Comparison of ENCODE assay signal across 17 mouse cellular contexts in the genomic region with DNA sequence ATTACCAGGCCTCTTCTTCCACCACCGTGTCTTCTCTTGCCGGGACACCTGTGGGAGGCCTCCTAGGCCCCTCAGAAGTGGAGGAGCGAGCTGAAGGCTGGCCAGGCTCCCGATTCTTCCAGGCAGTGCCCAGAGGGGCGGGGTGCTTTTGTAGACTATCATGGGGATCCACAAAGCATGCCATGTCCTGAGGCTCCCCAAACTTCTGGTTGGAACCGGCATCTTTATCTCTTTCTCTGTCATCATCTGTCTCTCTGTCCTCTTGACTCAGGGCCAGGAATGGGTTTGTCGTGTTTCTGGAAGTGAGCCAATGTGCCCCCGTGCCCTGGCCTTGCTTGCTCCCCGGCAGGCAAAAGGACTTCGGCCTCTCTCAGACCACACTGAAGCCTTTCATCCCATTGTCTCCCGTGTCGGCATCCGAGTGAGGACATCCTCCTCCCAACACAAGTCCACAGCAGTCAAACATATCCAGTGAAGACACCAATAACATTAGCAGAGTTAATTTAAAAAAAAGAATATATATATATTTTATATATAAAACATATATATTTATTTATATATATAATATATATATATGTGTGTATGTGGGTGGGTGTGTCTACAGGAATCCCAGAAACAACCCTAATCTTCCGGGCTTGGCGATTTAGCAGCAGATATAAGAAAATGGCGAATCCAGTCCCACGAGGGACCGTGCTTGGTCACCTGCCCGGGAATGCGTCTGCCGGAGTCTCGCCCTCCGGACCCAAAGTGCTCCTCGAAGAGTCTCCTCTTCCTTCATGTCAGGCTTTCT. TPM values are rescaled to one million over a fixed set of nuclear protein-coding genes. Genes with fewer than 3 reads are reported as not detected.
DNase-seq lines count a peak whose midpoint lies in the region; ATAC-seq and TF ChIP-seq lines count a peak whose summit lies in the region.
"Had no signal": no experiment of that assay in that cellular context is flagged by ENCODE, and none has a peak within 500 bp of the region (broad histone marks: within the 10 kb centered on the region; RNA-seq: fewer than 3 reads in every experiment).

No protein-coding gene starts in this region.

- no peak overlapping the region for H3K4me2 ChIP-seq in heart, embryonic 14.5 days (ENCODE audit: low read length)
- H3K4me2 ChIP-seq: hindbrain, embryonic 15.5 days; limb, embryonic 12.5 days; midbrain, embryonic 13.5 days had no signal

- WGBS in heart, embryonic 14.5 days, result 57% methylated on average over 24 of the region's 24 CpGs
- WGBS in liver, adult 2 months, result 49% methylated on average over 24 of the region's 24 CpGs

- H3K36me3 ChIP-seq in heart, embryonic 14.5 days (ENCODE audit: control insufficient read depth, insufficient read depth, low read length), result peaks cover 81% of the 10 kb centered on the region
- H3K36me3 ChIP-seq in liver, adult 2 months (ENCODE audit: control insufficient read depth, insufficient read depth, low read length), result peaks cover 36% of the 10 kb centered on the region

- peak; percentile 83 to 90 for DNase-seq in adrenal gland, adult (ENCODE audit: inconsistent age in 2 of 2, low spot score in 1 of 2)
- DNase-seq in adrenal gland, adult 18-20 months (ENCODE audit: low spot score in 2 of 2), result no peak
- DNase-seq in heart, adult 8-10 months (ENCODE audit: low spot score), result no peak
- peak; percentile 82 for DNase-seq in adrenal gland, postnatal 14 days
- peak; percentile 86 for DNase-seq in liver, adult 2 months (ENCODE audit: extremely low read depth, low read depth, low spot score)
- DNase-seq: lung, postnatal 4 days; right cerebral cortex, postnatal 4 days; thymus, postnatal 25 days had no signal

- no peak overlapping the region; a peak in 1 of 4 replicates for H3K27ac ChIP-seq in heart, embryonic 14.5 days (replicated peaks in 1 of 2; ENCODE audit: control insufficient read depth in 1 of 2, insufficient read depth in 1 of 2, low read depth in 2 of 2, low read length in 2 of 2)
- peak overlapping the region; percentile 44 for H3K27ac ChIP-seq in liver, adult 2 months (replicated peaks; ENCODE audit: insufficient read depth, low read depth, low read length)
- H3K27ac ChIP-seq: hindbrain, embryonic 15.5 days; limb, embryonic 12.5 days; midbrain, embryonic 13.5 days had no signal

- no peak for TF ChIP-seq CTCF in liver, adult 2 months (IDR thresholded peaks at IDR 0.05; ENCODE audit: low read depth, low read length)

- no peaks in the 10 kb centered on the region for H3K27me3 ChIP-seq in heart, embryonic 14.5 days (ENCODE audit: control insufficient read depth, insufficient read depth, low read length)
- no peaks in the 10 kb centered on the region for H3K27me3 ChIP-seq in liver, adult 2 months (ENCODE audit: control insufficient read depth, insufficient read depth, low read length)
- H3K27me3 ChIP-seq: CH12.LX; hindbrain, embryonic 15.5 days; limb, embryonic 12.5 days; midbrain, embryonic 13.5 days had no signal

- TF ChIP-seq POLR2A in liver, adult 2 months (IDR thresholded peaks at IDR 0.05; ENCODE audit: extremely low read depth, insufficient read depth, low read length), result no peak

- H3K9me3 ChIP-seq in heart, embryonic 14.5 days (ENCODE audit: control insufficient read depth, low read length), result no peaks in the 10 kb centered on the region
- H3K9me3 ChIP-seq: hindbrain, embryonic 15.5 days; limb, embryonic 12.5 days; midbrain, embryonic 13.5 days had no signal

- H3K4me3 ChIP-seq in heart, embryonic 14.5 days (ENCODE audit: control insufficient read depth in 1 of 2, insufficient read depth in 1 of 2, low read depth in 1 of 2, low read length in 2 of 2), result no peak overlapping the region
- no peak overlapping the region for H3K4me3 ChIP-seq in liver, adult 2 months (ENCODE audit: insufficient read depth, low read depth, low read length)
- H3K4me3 ChIP-seq: hindbrain, embryonic 15.5 days; limb, embryonic 12.5 days; midbrain, embryonic 13.5 days had no signal

- ATAC-seq in heart, embryonic 14.5 days (ENCODE audit: insufficient number of reproducible peaks, insufficient read depth, low FRiP score, low read depth), result no peak
- ATAC-seq in erythroblast, adult 5-6 weeks (replicated peaks; ENCODE audit: low FRiP score, poor library complexity, severe bottlenecking), result no peak
- no peak for ATAC-seq in inflammation-experienced regulatory T-cells, adult 6 months
- ATAC-seq: activated CD4-positive, CD25-positive, alpha-beta regulatory T cell, adult 4 months; forebrain, embryonic 14.5 days; midbrain, embryonic 13.5 days had no signal

- H3K4me1 ChIP-seq in heart, embryonic 14.5 days (ENCODE audit: control insufficient read depth in 2 of 2, insufficient read depth in 2 of 2, low read length in 2 of 2), result peaks cover 0 to 18% of the 10 kb centered on the region in 2 experiments; a peak in 3 of 4 replicates
- H3K4me1 ChIP-seq in liver, adult 2 months (ENCODE audit: control insufficient read depth, insufficient read depth, low read length), result peaks cover 23% of the 10 kb centered on the region
- H3K4me1 ChIP-seq: limb, embryonic 12.5 days; midbrain, embryonic 13.5 days had no signal

- peaks cover 3% of the 10 kb centered on the region; the same call in 1 of the 2 replicates for H3K79me2 ChIP-seq in liver, adult 2 months (ENCODE audit: control insufficient read depth, insufficient read depth, low read length)

- 0 out of 2 replicates have a peak overlapping the region, but pooled peaks have one; percentile 8 for H3K9ac ChIP-seq in heart, embryonic 14.5 days (ENCODE audit: low read length)
- H3K9ac ChIP-seq in liver, adult 2 months (ENCODE audit: low read depth, low read length), result peak overlapping the region; percentile 5; the same call in 1 of the 2 replicates
- H3K9ac ChIP-seq: hindbrain, embryonic 15.5 days; limb, embryonic 12.5 days; midbrain, embryonic 13.5 days had no signal

RNA-seq across cellular contexts. Expression of a gene that starts 14.0 kb away (rescaled TPM):
- 100 to 1,000 TPM; 416 to 698 TPM for total RNA-seq in adrenal gland, adult 18-20 months (2021)
- polyA plus RNA-seq in heart, embryonic 14.5 days (2014; fragmentation: Nextera tagmentation; extraction: Ambion mirVana), result 8.1 and 8.3 TPM in 2 replicates
- total RNA-seq in heart, adult 8-10 months (2022), result 100 to 1,000 TPM; 195 to 267 (median 235) TPM
- total RNA-seq in adrenal gland, postnatal 14 days (2021), result 422 and 438 TPM in 2 replicates
- total RNA-seq in liver, adult 2 months (2014; rRNA removed), result 120 TPM in 2 replicates
- 188 and 288 TPM in 2 replicates for polyA plus RNA-seq in liver, adult 2 months (2012; rRNA removed)
- total RNA-seq in erythroblast, adult 5-6 weeks (2015; ENCODE audit: low replicate concordance), result 8.8 and 14.8 TPM in 2 replicates
- 5.7 and 11.3 TPM in 2 replicates for total RNA-seq in erythroblast, adult 5-6 weeks (2017; ENCODE audit: low replicate concordance)
- not detected for polyA plus RNA-seq in inflammation-experienced regulatory T-cells, adult 6 months (2017; shearing (Covaris generic))
- polyA plus RNA-seq: activated CD4-positive, CD25-positive, alpha-beta regulatory T cell, adult 4 months had no signal

Comparison
In these comparisons a context has a peak if more than half of its experiments do, and no peak if none do; other contexts are left out.
1. DNase-seq: peak in adrenal gland, adult (2 of 2), adrenal gland, postnatal 14 days (single experiment) and liver, adult 2 months (single experiment); none in adrenal gland, adult 18-20 months (0 of 2) and heart, adult 8-10 months (single experiment).